Mouse (Mus musculus) limb, embryonic 13.5 days (tissue): ENCODE results near the gene Sipa1. TPM values are rescaled to one million over a fixed set of nuclear protein-coding genes. Genes with fewer than 3 reads are reported as not detected.

Experiments
- ATAC-seq: fragments of 200-750 bp; cut with Nextera tagmentation; 2 replicates; pipeline ENCODE4 v1.8.0; 2017; ENCODE audit warnings: low read depth, moderate number of reproducible peaks, moderate TSS enrichment; ENCODE audit not compliant: low FRiP score
- H3K27ac ChIP-seq: fragments of 300-500 bp; sonication (generic); 2 replicates; pipeline ENCODE4 v1.5.1; 2015; ENCODE audit warnings: inconsistent platforms, mild to moderate bottlenecking, moderate library complexity
- H3K27me3 ChIP-seq: fragments of 300-500 bp; sonication (generic); 2 replicates; pipeline ENCODE4 v1.6.1; 2015; ENCODE audit warnings: mild to moderate bottlenecking, inconsistent platforms
- H3K36me3 ChIP-seq: fragments of 300-500 bp; sonication (generic); 2 replicates; pipeline ENCODE4 v1.6.1; 2015; ENCODE audit warnings: inconsistent platforms, mild to moderate bottlenecking, moderate library complexity
- H3K4me1 ChIP-seq: fragments of 300-500 bp; sonication (generic); 2 replicates; pipeline ENCODE4 v1.6.1; 2015; ENCODE audit warnings: inconsistent platforms
- H3K4me2 ChIP-seq: fragments of 300-500 bp; sonication (generic); replicated peaks from 2 replicates; pipeline ENCODE4 v1.6.1; 2015; ENCODE audit warnings: inconsistent platforms, mild to moderate bottlenecking, moderate library complexity
- H3K4me3 ChIP-seq: fragments of 300-500 bp; sonication (generic); 2 replicates; pipeline ENCODE4 v1.5.1; 2015; ENCODE audit warnings: moderate library complexity, mild to moderate bottlenecking, inconsistent platforms
- H3K9ac ChIP-seq: fragments of 300-500 bp; sonication (generic); 2 replicates; pipeline ENCODE4 v1.6.1; 2015; ENCODE audit warnings: mild to moderate bottlenecking, inconsistent platforms
- H3K9me3 ChIP-seq: fragments of 300-500 bp; sonication (generic); 2 replicates; pipeline ENCODE4 v1.6.1; 2016; ENCODE audit warnings: inconsistent platforms
- WGBS: fragments of 180-500 bp; shearing (Covaris S2); methylation state at CpG from one replicate; pipeline ENCODE4 v1.1.7; 2015; 5-methylcytosine and 5-hydroxymethylcytosine counted together
- microRNA-seq: library from miRNA; unstranded; fragments of <30 nt; microRNA quantifications from one replicate; pipeline ENCODE4, GENCODE M21; 2016
- polyA plus RNA-seq: library from polyadenylated mRNA; unstranded; fragments of >200 nt; fragmentation: Nextera tagmentation; extraction: Ambion mirVana; gene quantifications from 2 replicates; pipeline ENCODE4 v1.2.1, GENCODE M21; 2015

The Sipa1 gene
- polyA plus RNA-seq, 1 experiment from 2014 or later: 27.8 TPM

GRCm38 (mm10) chr19:5609547-5610404, 53.7 kb downstream of the Sipa1 start, which contains the start of gene Kat5:
Gene Kat5, minus strand, starts transcription at chr19:5610237.
- peak within 1 kb of the TSS; percentile 97 for H3K27ac ChIP-seq
- peak; percentile 95 for ATAC-seq
- H3K9ac ChIP-seq: peak within 1 kb of the TSS; percentile 85
- under 1% methylated on average over 54 of the region's 55 CpGs for WGBS
- no peaks in the 10 kb centered on the region for H3K9me3 ChIP-seq
- peak within 1 kb of the TSS; percentile 65 for H3K4me3 ChIP-seq
- peaks cover 2% of the 10 kb centered on the region; the same call in 1 of the 2 replicates for H3K27me3 ChIP-seq
- peak within 1 kb of the TSS; percentile 81 for H3K4me2 ChIP-seq
- H3K4me1 ChIP-seq: peaks cover 20% of the 10 kb centered on the region
- H3K36me3 ChIP-seq: peaks cover 42% of the 10 kb centered on the region

DNA sequence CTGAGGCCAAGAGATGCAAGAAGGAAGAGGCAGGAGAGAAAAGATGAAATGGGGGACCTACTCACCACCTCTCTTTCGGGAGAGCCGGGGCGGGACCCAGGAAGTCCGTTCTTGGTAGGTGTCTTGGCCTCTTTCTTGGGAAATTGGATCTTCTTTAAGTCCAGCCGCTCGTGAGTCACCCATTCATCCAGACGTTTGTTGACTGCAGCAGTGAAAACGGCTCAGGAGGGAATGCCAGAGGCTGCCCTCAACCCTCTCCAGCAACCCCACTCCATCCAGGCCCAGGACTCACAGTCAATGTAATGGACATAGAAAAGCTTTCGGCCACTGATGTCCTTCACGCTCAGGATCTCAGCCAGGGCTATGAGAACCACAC, 54.3 kb downstream of the Sipa1 start:
- no peak for ATAC-seq
- WGBS: 60% methylated on average over 10 of the region's 10 CpGs

DNA sequence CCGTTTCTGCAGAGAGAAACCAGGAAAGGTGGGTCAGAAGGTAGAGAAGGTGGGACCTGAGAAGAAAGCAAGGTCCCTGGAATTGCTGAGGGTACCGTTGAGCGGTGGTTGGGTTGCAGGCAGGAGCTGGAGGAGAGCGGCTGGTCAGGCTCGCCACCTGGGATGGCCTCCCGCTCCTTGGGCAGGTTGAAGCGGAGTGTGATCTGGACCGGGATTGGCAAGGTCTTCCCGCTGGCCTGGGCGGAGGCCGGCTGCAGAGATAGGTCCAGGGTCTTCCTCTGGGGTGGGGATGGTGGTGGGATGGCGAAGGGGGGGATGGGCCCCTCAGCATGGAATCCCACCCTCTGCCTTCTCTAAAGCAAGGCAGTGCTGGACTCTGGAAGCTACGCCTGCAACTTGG, 54.8 kb downstream of the Sipa1 start:
- WGBS: 95% methylated on average over 13 of the region's 13 CpGs
- Histone ChIP-seq H3K27me3 (peaks cover 2% of the 10 kb centered on the region; the same call in 1 of the 2 replicates), H3K4me2 (peak overlapping the region; percentile 81), H3K4me1 (peaks cover 23% of the 10 kb centered on the region), H3K4me3 (peak overlapping the region; percentile 65), H3K27ac (0 out of 2 replicates have a peak overlapping the region, but pooled peaks have one; percentile 97), H3K36me3 (peaks cover 53% of the 10 kb centered on the region), H3K9ac (peak overlapping the region; percentile 85), H3K9me3 (no peaks in the 10 kb centered on the region)
- ATAC-seq: no peak

More for the DNA sequence above, 54.3 kb downstream of the Sipa1 start:
- Histone ChIP-seq H3K27ac (peak overlapping the region; percentile 97; the same call in 1 of the 2 replicates), H3K9ac (peak overlapping the region; percentile 85), H3K4me2 (peak overlapping the region; percentile 81), H3K4me3 (peak overlapping the region; percentile 65), H3K4me1 (peaks cover 20% of the 10 kb centered on the region), H3K27me3 (peaks cover 2% of the 10 kb centered on the region; the same call in 1 of the 2 replicates), H3K9me3 (no peaks in the 10 kb centered on the region), H3K36me3 (peaks cover 48% of the 10 kb centered on the region)

DNA sequence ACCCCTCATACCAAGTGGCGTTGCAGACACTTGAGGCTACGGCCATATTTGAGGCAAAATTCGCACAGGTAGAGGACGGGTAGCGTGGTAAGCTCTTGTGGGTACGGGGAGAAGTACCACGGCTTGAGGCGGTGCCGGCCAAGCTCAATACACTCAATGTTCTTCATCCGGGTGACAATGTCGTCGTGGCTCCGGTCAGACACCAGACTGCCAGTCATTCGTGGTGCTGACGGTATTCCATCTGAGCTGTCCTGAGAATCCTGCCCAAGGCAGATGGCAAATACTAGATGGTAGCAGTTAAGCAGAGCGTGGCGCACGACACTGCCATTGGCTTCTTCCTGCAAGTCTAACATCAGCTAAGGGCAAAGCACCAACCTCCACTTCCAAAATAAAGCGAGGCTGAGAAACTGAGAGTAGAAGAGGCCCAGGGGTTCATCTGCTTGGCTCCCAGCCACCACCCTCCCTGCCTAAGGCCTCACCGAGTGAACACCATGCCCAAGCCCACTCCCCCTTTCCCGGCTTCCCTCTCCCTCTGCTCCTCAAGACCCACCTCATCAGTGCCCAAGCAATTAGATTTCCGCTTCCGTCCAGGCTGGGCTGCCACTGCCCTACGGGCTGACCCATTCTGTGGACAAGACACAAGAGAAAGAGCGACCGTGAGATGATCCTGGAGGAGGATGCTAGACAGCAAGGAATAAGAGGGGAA, 55.6 kb downstream of the Sipa1 start:
- Histone ChIP-seq H3K27me3 (no peaks in the 10 kb centered on the region), H3K9me3 (no peaks in the 10 kb centered on the region), H3K36me3 (peaks cover 61% of the 10 kb centered on the region), H3K27ac (no peak overlapping the region), H3K9ac (no peak overlapping the region), H3K4me3 (peak overlapping the region; percentile 65; the same call in 1 of the 2 replicates), H3K4me1 (peaks cover 32% of the 10 kb centered on the region), H3K4me2 (peak overlapping the region; percentile 81; the same call in 1 of the 2 replicates)
- ATAC-seq: no peak
- 96% methylated on average over 26 of the region's 26 CpGs for WGBS

DNA sequence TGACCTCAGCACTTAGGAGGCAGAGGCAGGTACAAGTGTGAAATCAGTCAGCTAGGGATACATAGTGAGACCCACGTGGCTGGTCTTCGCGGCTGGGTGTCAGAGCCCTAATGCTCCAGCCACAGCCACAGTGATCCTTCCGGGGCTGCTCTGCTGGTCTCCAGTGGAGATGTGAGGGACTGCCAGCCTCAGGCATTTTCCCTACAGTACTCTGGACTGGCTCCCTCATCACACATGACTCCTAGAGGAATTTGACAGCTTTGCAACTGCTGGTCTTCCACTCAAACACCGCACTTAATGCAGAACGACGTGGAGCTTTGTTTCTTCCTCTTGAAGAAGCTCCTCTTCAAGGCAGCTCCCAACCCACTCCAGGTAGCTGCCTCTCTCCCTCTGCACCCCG, 57.3 kb downstream of the Sipa1 start:
- Histone ChIP-seq H3K36me3 (peaks cover 64% of the 10 kb centered on the region), H3K27me3 (no peaks in the 10 kb centered on the region), H3K9ac (no peak overlapping the region), H3K4me1 (peaks cover 37% of the 10 kb centered on the region), H3K4me3 (no peak overlapping the region), H3K27ac (no peak overlapping the region), H3K9me3 (no peaks in the 10 kb centered on the region), H3K4me2 (no peak overlapping the region)
- ATAC-seq: no peak
- WGBS: 86% methylated on average over 8 of the region's 8 CpGs

GRCm38 (mm10) chr19:5605126-5605525, 58.4 kb downstream of the Sipa1 start:
- H3K9me3 ChIP-seq: no peaks in the 10 kb centered on the region
- 89% methylated on average over 7 of the region's 7 CpGs for WGBS
- ATAC-seq: no peak
- no peak overlapping the region for H3K4me3 ChIP-seq
- no peak overlapping the region for H3K27ac ChIP-seq
- H3K4me2 ChIP-seq: no peak overlapping the region
- peaks cover 31% of the 10 kb centered on the region for H3K4me1 ChIP-seq
- H3K27me3 ChIP-seq: no peaks in the 10 kb centered on the region
- no peak overlapping the region for H3K9ac ChIP-seq
- peaks cover 64% of the 10 kb centered on the region for H3K36me3 ChIP-seq

GRCm38 (mm10) chr19:5603664-5604063, 59.8 kb downstream of the Sipa1 start:
- no peak overlapping the region for H3K9ac ChIP-seq
- peak overlapping the region; percentile 77 for H3K4me2 ChIP-seq
- whole genome bisulfite sequencing: 90% methylated on average over 7 of the region's 7 CpGs
- peaks cover 60% of the 10 kb centered on the region for H3K36me3 ChIP-seq
- H3K27me3 ChIP-seq: no peaks in the 10 kb centered on the region
- no peak overlapping the region for H3K27ac ChIP-seq
- no peak for ATAC-seq
- peaks cover 23% of the 10 kb centered on the region for H3K4me1 ChIP-seq
- H3K9me3 ChIP-seq: no peaks in the 10 kb centered on the region
- H3K4me3 ChIP-seq: 0 out of 2 replicates have a peak overlapping the region, but pooled peaks have one; percentile 64

DNA sequence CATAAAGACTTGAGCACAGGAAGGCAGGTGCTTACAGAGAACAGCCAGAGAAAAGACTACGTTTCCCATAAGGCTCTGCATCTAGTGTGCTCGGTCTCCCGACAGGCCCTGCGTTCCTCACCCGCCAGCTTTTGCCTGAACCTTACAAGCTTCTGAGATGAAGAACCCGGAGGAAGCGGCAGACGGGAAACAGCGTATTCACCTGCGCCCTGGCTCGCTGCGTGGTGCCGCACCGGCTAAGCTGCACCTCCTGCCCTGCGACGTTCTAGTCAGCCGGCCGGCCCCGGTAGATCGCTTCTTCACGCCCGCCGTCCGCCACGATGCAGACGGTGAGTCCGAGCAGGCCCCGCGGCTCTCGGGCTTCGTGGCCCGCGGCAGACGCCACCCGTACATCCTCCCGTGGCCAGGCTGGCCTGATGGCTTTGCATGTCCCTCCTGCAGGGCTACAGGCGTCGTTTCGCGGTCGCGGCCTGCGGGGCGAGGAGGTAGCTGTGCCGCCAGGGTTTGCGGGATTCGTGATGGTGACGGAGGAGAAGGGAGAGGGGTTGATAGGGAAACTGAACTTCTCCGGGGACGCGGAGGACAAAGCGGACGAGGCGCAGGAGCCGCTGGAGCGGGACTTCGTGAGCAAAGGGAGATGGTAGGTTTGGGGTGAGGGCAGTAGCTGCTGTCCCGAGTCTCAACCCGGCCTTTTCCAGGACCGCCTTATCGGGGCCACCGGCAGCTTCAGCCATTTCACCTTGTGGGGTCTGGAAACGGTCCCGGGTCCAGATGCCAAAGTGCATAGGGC, 61.6 kb downstream of the Sipa1 start, which contains the start of gene Rnaseh2c:
Gene Rnaseh2c, plus strand, starts transcription at position 122 of the 790 bp plus-strand sequence.
- Histone ChIP-seq H3K4me1 (peaks cover 18% of the 10 kb centered on the region), H3K4me3 (peak within 1 kb of the TSS; percentile 64), H3K27me3 (no peaks in the 10 kb centered on the region), H3K4me2 (peak within 1 kb of the TSS; percentile 77), H3K9ac (peak within 1 kb of the TSS; percentile 97), H3K36me3 (peaks cover 43% of the 10 kb centered on the region), H3K27ac (peak within 1 kb of the TSS; percentile 77), H3K9me3 (no peaks in the 10 kb centered on the region)
- ATAC-seq: peak; percentile 86
- WGBS: under 1% methylated on average over 63 of the region's 64 CpGs

Small RNA genes lying within 50 kb of the gene (microRNA-seq; reads per million reads assigned to microRNA genes)
- not detected for gene Mir6987

Other genes starting within 250 kb of the Sipa1 start
- 301 and 336 TPM in 2 replicates for gene Drap1, start 238.7 kb downstream of the Sipa1 start, polyA plus RNA-seq
- gene AI837181, start 238.6 kb downstream of the Sipa1 start, polyA plus RNA-seq: 74.6 and 77.9 TPM in 2 replicates
- not detected in 2 replicates for gene Fosl1, start 216.2 kb downstream of the Sipa1 start, polyA plus RNA-seq
- gene Ccdc85b, start 205.8 kb downstream of the Sipa1 start, polyA plus RNA-seq: 6.2 and 7.0 TPM in 2 replicates
- gene Fibp, start 203.1 kb downstream of the Sipa1 start, polyA plus RNA-seq: 129 and 131 TPM in 2 replicates
- gene Ctsw, start 195.2 kb downstream of the Sipa1 start, polyA plus RNA-seq: 1.7 and 2.3 TPM in 2 replicates
- gene Efemp2, start 189.8 kb downstream of the Sipa1 start, polyA plus RNA-seq: 209 and 216 TPM in 2 replicates
- 40.5 and 42.8 TPM in 2 replicates for gene Mus81, start 175.3 kb downstream of the Sipa1 start, polyA plus RNA-seq
- gene Cfl1, start 173.3 kb downstream of the Sipa1 start, polyA plus RNA-seq: 2,537 and 2,628 TPM in 2 replicates
- gene 1700020D05Rik, start 159.9 kb downstream of the Sipa1 start, polyA plus RNA-seq: not detected in 2 replicates
- 12.1 and 13.4 TPM in 2 replicates for gene Snx32, start 153.2 kb downstream of the Sipa1 start, polyA plus RNA-seq
- gene Ovol1, start 103.1 kb downstream of the Sipa1 start, polyA plus RNA-seq: 1.7 and 3.0 TPM in 2 replicates
- gene Ap5b1, start 95.7 kb downstream of the Sipa1 start, polyA plus RNA-seq: 2.3 and 2.7 TPM in 2 replicates
- gene Rnaseh2c, start 61.8 kb downstream of the Sipa1 start, polyA plus RNA-seq: 143 and 144 TPM in 2 replicates
- gene Kat5, start 53.5 kb downstream of the Sipa1 start, polyA plus RNA-seq: 61.5 and 62.7 TPM in 2 replicates
- gene Rela, start 26.2 kb downstream of the Sipa1 start, polyA plus RNA-seq: 47.6 and 48.5 TPM in 2 replicates
- 18.2 and 18.5 TPM in 2 replicates for gene Map3k11, start 25.0 kb upstream of the Sipa1 start, polyA plus RNA-seq
- 25.4 and 28.7 TPM in 2 replicates for gene Pcnx3, start 25.2 kb upstream of the Sipa1 start, polyA plus RNA-seq
- 0.51 and 0.75 TPM in 2 replicates for gene Kcnk7, start 40.7 kb upstream of the Sipa1 start, polyA plus RNA-seq
- gene Ehbp1l1, start 62.6 kb upstream of the Sipa1 start, polyA plus RNA-seq: 20.4 and 21.2 TPM in 2 replicates
- 128 and 141 TPM in 2 replicates for gene Fam89b, start 65.9 kb upstream of the Sipa1 start, polyA plus RNA-seq
- 41.1 and 48.9 TPM in 2 replicates for gene Ltbp3, start 77.2 kb upstream of the Sipa1 start, polyA plus RNA-seq
- gene Scyl1, start 107.7 kb upstream of the Sipa1 start, polyA plus RNA-seq: 76.9 and 82.7 TPM in 2 replicates
- gene Frmd8, start 211.6 kb upstream of the Sipa1 start, polyA plus RNA-seq: 30.1 and 32.2 TPM in 2 replicates
- gene Slc25a45, start 214.1 kb upstream of the Sipa1 start, polyA plus RNA-seq: 2.3 and 2.4 TPM in 2 replicates
- gene Tigd3, start 230.4 kb upstream of the Sipa1 start, polyA plus RNA-seq: 4.7 and 5.5 TPM in 2 replicates
- gene Dpf2, start 249.3 kb upstream of the Sipa1 start, polyA plus RNA-seq: 174 and 185 TPM in 2 replicates